Mouse (Mus musculus): ENCODE results near the gene Hmgb1. TPM values are rescaled to one million over a fixed set of nuclear protein-coding genes. Genes with fewer than 3 reads are reported as not detected.

Hmgb1 gene
- total RNA-seq, 2 experiments from 2014 or later = 79.8 to 103 TPM

Other genes with a start within 250 kb of the Hmgb1 start
- 1 to 10 TPM; 2.7 to 5.3 TPM for gene Gm42791, start 189.3 kb downstream of the Hmgb1 start, total RNA-seq (2021)
- gene Uspl1, start 139 bp downstream of the Hmgb1 start, total RNA-seq (2021) = 10 to 100 TPM; 22.0 to 23.9 TPM
- 10 to 100 TPM; 12.6 TPM for gene Alox5ap, start 80.3 kb upstream of the Hmgb1 start, total RNA-seq (2021)
- gene Medag, start 227.3 kb upstream of the Hmgb1 start, total RNA-seq (2021) = 10 to 100 TPM in 1 of 2 experiments, 1 to 10 TPM in 1; 8.8 to 10.5 TPM

Measured in heart, adult 18-20 months (tissue).